Comparison of ENCODE assay signal across 26 mouse cellular contexts in the genomic region with DNA sequence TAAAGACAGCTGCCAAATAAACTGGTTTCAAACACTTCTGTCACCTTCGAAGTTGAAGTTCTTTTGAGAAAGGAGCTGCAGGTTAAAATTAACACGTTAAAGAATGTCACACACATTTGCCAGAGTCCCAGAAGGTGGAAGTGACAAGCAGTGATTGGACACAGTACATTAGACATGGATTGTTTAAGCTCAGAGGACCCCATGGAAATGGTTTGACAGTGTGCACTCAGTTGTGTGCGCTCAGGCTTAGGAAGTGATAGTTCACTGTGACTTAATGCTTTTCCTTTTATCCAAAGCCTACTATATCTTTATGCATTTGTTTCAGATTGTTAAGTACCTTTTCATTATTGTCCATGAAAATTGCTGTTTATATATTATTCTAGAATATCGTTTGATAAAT.
A peak's percentile ranks its signal among the peaks of the same experiment; 100 is the strongest.
DNase-seq lines count a peak whose midpoint lies in the region; ATAC-seq lines count a peak whose summit lies in the region.
"Had no signal": no experiment of that assay in that cellular context is flagged by ENCODE, and none has a peak within 500 bp of the region (broad histone marks: within the 10 kb centered on the region; RNA-seq: fewer than 3 reads in every experiment).

No protein-coding gene starts in this region.

- H3K9ac ChIP-seq in heart, embryonic 12.5 days = no peak overlapping the region
- no peak overlapping the region for H3K9ac ChIP-seq in hindbrain, embryonic 11.5 days (ENCODE audit: low read depth, low read length)
- no peak overlapping the region for H3K9ac ChIP-seq in hindbrain, embryonic 13.5 days
- H3K9ac ChIP-seq in midbrain, embryonic 11.5 days (ENCODE audit: low read length) = no peak overlapping the region
- H3K9ac ChIP-seq in midbrain, embryonic 15.5 days = no peak overlapping the region
- H3K9ac ChIP-seq: embryonic facial prominence, embryonic 13.5 days; forebrain, embryonic 12.5 days; forebrain, embryonic 15.5 days; hindbrain, embryonic 15.5 days; intestine, embryonic 15.5 days had no signal

- no peaks in the 10 kb centered on the region for H3K9me3 ChIP-seq in heart, embryonic 12.5 days (replicated peaks)
- no peaks in the 10 kb centered on the region for H3K9me3 ChIP-seq in hindbrain, embryonic 11.5 days (ENCODE audit: control insufficient read depth, low read length)
- H3K9me3 ChIP-seq in hindbrain, embryonic 13.5 days = no peaks in the 10 kb centered on the region
- no peaks in the 10 kb centered on the region for H3K9me3 ChIP-seq in midbrain, embryonic 11.5 days (ENCODE audit: control insufficient read depth, low read length)
- no peaks in the 10 kb centered on the region for H3K9me3 ChIP-seq in midbrain, embryonic 15.5 days
- H3K9me3 ChIP-seq: embryonic facial prominence, embryonic 10.5 days; embryonic facial prominence, embryonic 13.5 days; forebrain, embryonic 12.5 days; forebrain, embryonic 15.5 days; hindbrain, embryonic 10.5 days; hindbrain, embryonic 15.5 days; intestine, embryonic 15.5 days had no signal

- 53% methylated on average over 4 of the region's 4 CpGs for WGBS in heart, embryonic 12.5 days
- WGBS in hindbrain, embryonic 11.5 days = 72% methylated on average over 4 of the region's 4 CpGs
- 57% methylated on average over 4 of the region's 4 CpGs for WGBS in hindbrain, embryonic 13.5 days
- WGBS in midbrain, embryonic 11.5 days = 75% methylated on average over 4 of the region's 4 CpGs
- WGBS in midbrain, embryonic 15.5 days = 61% methylated on average over 4 of the region's 4 CpGs

- peak overlapping the region; percentile 64; the same call in 1 of the 2 replicates for H3K27ac ChIP-seq in heart, embryonic 12.5 days (ENCODE audit: poor library complexity, severe bottlenecking)
- H3K27ac ChIP-seq in hindbrain, embryonic 11.5 days (ENCODE audit: low read depth, low read length) = no peak overlapping the region
- H3K27ac ChIP-seq in hindbrain, embryonic 13.5 days = no peak overlapping the region
- no peak overlapping the region for H3K27ac ChIP-seq in midbrain, embryonic 11.5 days (ENCODE audit: low read depth, low read length)
- H3K27ac ChIP-seq in midbrain, embryonic 15.5 days = no peak overlapping the region
- H3K27ac ChIP-seq: forebrain, embryonic 12.5 days; forebrain, embryonic 15.5 days; intestine, embryonic 15.5 days had no signal

- H3K4me2 ChIP-seq in heart, embryonic 12.5 days = no peak overlapping the region
- no peak overlapping the region for H3K4me2 ChIP-seq in hindbrain, embryonic 11.5 days (replicated peaks; ENCODE audit: low read depth, low read length)
- no peak overlapping the region for H3K4me2 ChIP-seq in hindbrain, embryonic 13.5 days
- H3K4me2 ChIP-seq in midbrain, embryonic 11.5 days = no peak overlapping the region
- no peak overlapping the region for H3K4me2 ChIP-seq in midbrain, embryonic 15.5 days
- H3K4me2 ChIP-seq: embryonic facial prominence, embryonic 13.5 days; forebrain, embryonic 12.5 days; forebrain, embryonic 15.5 days; hindbrain, embryonic 15.5 days; intestine, embryonic 15.5 days had no signal

- no peaks in the 10 kb centered on the region for H3K27me3 ChIP-seq in heart, embryonic 12.5 days (replicated peaks)
- H3K27me3 ChIP-seq in hindbrain, embryonic 11.5 days (ENCODE audit: control insufficient read depth, insufficient read depth, low read length) = no peaks in the 10 kb centered on the region
- no peaks in the 10 kb centered on the region for H3K27me3 ChIP-seq in hindbrain, embryonic 13.5 days
- H3K27me3 ChIP-seq in midbrain, embryonic 11.5 days (ENCODE audit: control insufficient read depth, insufficient read depth, low read length) = no peaks in the 10 kb centered on the region
- H3K27me3 ChIP-seq in midbrain, embryonic 15.5 days (replicated peaks) = no peaks in the 10 kb centered on the region
- H3K27me3 ChIP-seq: embryonic facial prominence, embryonic 13.5 days; forebrain, embryonic 12.5 days; forebrain, embryonic 15.5 days; hindbrain, embryonic 15.5 days; intestine, embryonic 15.5 days had no signal

- H3K4me3 ChIP-seq in heart, embryonic 12.5 days = no peak overlapping the region
- no peak overlapping the region for H3K4me3 ChIP-seq in hindbrain, embryonic 11.5 days (ENCODE audit: low read depth, low read length)
- no peak overlapping the region for H3K4me3 ChIP-seq in hindbrain, embryonic 13.5 days
- no peak overlapping the region for H3K4me3 ChIP-seq in midbrain, embryonic 11.5 days (ENCODE audit: low read depth, low read length)
- H3K4me3 ChIP-seq in midbrain, embryonic 15.5 days = no peak overlapping the region
- H3K4me3 ChIP-seq: embryonic facial prominence, embryonic 10.5 days; embryonic facial prominence, embryonic 13.5 days; erythroblast, embryonic 14.5 days; forebrain, embryonic 12.5 days; forebrain, embryonic 15.5 days; hindbrain, embryonic 10.5 days; hindbrain, embryonic 15.5 days; intestine, embryonic 15.5 days had no signal

- H3K4me1 ChIP-seq in heart, embryonic 12.5 days (replicated peaks) = peaks cover 34% of the 10 kb centered on the region
- no peaks in the 10 kb centered on the region for H3K4me1 ChIP-seq in hindbrain, embryonic 11.5 days (replicated peaks; ENCODE audit: control insufficient read depth, insufficient read depth, low read length)
- peaks cover 10% of the 10 kb centered on the region; the same call in 1 of the 2 replicates for H3K4me1 ChIP-seq in hindbrain, embryonic 13.5 days (replicated peaks)
- no peaks in the 10 kb centered on the region for H3K4me1 ChIP-seq in midbrain, embryonic 11.5 days (ENCODE audit: control insufficient read depth, insufficient read depth, low read length)
- H3K4me1 ChIP-seq in midbrain, embryonic 15.5 days = no peaks in the 10 kb centered on the region
- H3K4me1 ChIP-seq: forebrain, embryonic 12.5 days; intestine, embryonic 15.5 days had no signal

- intact Hi-C loops in heart, postnatal 10 days (cut with DNase I) = loop anchor here (5.0 kb wide), 1 partner anchor 36 kb away; no protein-coding TSS in a partner anchor

- no peak for ATAC-seq in heart, embryonic 12.5 days (ENCODE audit: insufficient number of reproducible peaks, low FRiP score)
- ATAC-seq in hindbrain, embryonic 11.5 days (ENCODE audit: low FRiP score) = 0 out of 2 replicates have a peak, but pooled peaks have one; percentile 60
- no peak for ATAC-seq in hindbrain, embryonic 13.5 days (ENCODE audit: low FRiP score)
- no peak for ATAC-seq in midbrain, embryonic 11.5 days (ENCODE audit: low FRiP score)
- ATAC-seq in midbrain, embryonic 15.5 days (replicated peaks) = no peak
- ATAC-seq: activated CD4-positive, CD25-positive, alpha-beta regulatory T cell, adult 4 months; forebrain, embryonic 15.5 days; intestine, embryonic 15.5 days had no signal

- H3K36me3 ChIP-seq in heart, embryonic 12.5 days = peaks cover 14% of the 10 kb centered on the region
- H3K36me3 ChIP-seq in hindbrain, embryonic 11.5 days (ENCODE audit: control insufficient read depth, insufficient read depth, low read length) = no peaks in the 10 kb centered on the region
- no peaks in the 10 kb centered on the region; the same call in 1 of the 2 replicates for H3K36me3 ChIP-seq in hindbrain, embryonic 13.5 days
- H3K36me3 ChIP-seq in midbrain, embryonic 11.5 days (ENCODE audit: control insufficient read depth, insufficient read depth, low read length) = no peaks in the 10 kb centered on the region
- H3K36me3 ChIP-seq in midbrain, embryonic 15.5 days (replicated peaks) = no peaks in the 10 kb centered on the region
- H3K36me3 ChIP-seq: forebrain, embryonic 12.5 days; forebrain, embryonic 15.5 days; hindbrain, embryonic 15.5 days; intestine, embryonic 15.5 days had no signal

- DNase-seq in heart, adult 11 months = peak; percentile 60
- no peak for DNase-seq in heart, postnatal 10 days
- DNase-seq in heart, postnatal 4 days = no peak
- no peak for DNase-seq in hindbrain, embryonic 11.5 days (ENCODE audit: low spot score)
- DNase-seq in midbrain, embryonic 11.5 days (ENCODE audit: low spot score, missing footprints) = peak; percentile 49
- DNase-seq: adrenal gland, adult 8-10 months; adrenal gland, postnatal 25 days; cerebellum, adult 11-12 months; cerebellum, adult 8-10 months; cerebellum, postnatal 10 days; cerebellum, postnatal 36 days; embryo, embryonic 11 days; gastrocnemius, postnatal 25 days; heart, postnatal 14 days had no signal

Comparison
In these comparisons a context has a peak if more than half of its experiments do, and no peak if none do; other contexts are left out.
1. DNase-seq: peak in heart, adult 11 months (single experiment) and midbrain, embryonic 11.5 days (single experiment); none in heart, postnatal 10 days (0 of 2), heart, postnatal 4 days (single experiment) and hindbrain, embryonic 11.5 days (single experiment).